Mouse (Mus musculus) cerebellum, adult 9-10 months (tissue): ENCODE data around the gene Rnase4.

Source experiments
- DNase-seq: peaks from one replicate; pipeline ENCODE4 v3.0.0; 2022

Gene Rnase4

DNA sequence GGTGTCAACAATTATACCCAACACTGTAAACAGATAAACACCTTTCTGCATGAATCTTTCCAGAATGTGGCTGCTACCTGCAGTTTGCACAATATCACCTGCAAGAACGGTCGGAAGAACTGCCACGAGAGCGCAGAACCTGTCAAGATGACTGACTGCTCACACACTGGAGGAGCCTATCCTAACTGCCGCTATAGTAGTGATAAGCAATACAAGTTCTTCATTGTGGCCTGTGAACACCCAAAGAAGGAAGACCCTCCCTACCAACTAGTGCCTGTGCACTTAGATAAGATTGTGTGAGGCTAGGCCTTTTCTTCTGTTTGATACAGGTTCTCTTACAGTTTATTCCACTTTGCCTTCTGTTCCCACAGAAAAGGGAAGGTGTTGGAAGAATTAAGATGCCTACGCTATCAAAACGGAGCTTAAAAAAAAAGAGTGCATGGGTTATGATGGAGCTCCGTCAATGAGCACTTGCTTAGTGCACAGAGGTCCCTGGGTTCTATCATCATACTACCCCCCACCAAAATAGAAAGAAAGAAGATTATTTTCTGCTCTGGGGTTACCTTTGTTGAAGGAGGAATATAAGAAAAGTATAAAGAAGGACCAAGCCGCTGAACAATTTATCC is 39.6 kb downstream of the Rnase4 start:
- DNase-seq = no peak

DNA sequence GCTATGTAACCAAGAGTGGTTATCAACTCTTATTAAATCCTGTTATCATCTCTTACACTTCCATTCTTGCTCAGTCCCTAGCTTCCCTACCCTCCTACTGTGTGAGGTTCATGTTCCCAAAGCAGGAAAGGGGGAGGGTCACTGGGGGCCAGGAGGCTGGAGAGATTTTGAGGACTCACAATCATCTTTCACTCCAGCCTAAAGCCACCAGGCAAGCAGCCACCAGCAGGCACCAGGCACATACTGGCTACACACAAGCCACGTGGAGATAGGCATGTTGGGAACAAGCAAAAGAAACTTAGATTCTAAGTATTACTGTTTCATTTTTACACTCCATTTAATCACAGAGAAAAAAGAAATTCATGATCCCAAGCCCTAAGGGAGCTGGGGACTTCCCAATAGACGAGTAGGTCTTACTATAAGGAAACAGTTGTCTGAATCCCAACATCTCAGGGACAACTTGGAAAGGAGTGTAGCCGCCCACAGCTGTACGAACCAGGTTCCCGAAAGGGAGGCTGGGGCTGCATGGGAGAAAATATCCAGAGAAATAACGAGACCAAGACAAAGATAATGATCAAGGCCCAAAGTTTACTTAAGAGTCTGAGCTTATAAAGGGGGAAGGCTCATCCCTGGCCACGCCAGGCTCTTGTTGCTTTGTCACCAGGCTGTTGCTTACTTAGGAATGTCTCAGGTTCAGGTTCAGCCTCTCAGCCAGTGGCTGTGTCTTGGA is 40.4 kb downstream of the Rnase4 start:
- no peak for DNase-seq

DNA sequence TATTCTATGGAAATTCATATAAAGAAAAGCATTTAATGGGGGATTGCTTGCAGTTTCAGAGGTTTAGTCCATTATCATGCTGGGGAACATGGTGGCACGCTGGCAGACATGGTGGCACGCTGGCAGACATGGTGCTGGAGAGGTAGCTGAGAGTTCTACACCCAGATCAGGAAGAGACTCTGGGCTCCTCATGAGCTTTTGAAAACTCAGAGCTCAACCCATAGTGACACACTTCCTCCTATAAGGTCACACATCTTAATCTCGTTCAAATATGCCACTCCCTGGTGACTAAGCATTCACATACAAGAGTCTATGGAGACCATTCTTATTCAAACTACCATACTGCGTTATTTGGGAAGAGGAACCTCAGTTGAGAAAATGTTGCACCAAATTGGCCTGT is 41.5 kb downstream of the Rnase4 start:
- DNase-seq = no peak

- DNase-seq = no peak
These were observed 49.5 kb downstream of the Rnase4 start for GRCm38 (mm10) chr14:51140342-51140741.

DNA sequence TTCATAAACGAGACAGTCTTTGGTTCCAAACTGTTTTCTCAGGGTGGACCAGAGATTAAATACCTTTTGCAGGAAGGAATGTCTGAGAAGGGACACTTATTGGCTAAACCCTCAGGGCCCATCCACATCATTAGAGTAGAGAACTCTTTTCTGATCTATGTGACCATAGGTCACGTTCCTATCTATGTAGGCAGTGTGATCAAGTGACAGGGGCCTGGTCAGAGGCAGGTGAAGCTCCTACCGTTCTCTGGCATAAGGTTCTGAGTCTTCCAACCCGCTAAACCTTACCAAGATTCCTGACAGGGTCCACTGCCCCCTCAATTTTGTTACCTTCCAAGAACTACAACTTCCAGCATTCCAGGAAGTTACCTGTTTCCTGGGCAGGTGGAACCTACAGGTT is 51.2 kb downstream of the Rnase4 start:
- no peak for DNase-seq

- DNase-seq = no peak
These were observed 51.7 kb downstream of the Rnase4 start for GRCm38 (mm10) chr14:51142568-51142967.

- no peak for DNase-seq
These were observed 52.4 kb downstream of the Rnase4 start for GRCm38 (mm10) chr14:51143287-51143686.

GRCm38 (mm10) chr14:51143937-51144336 is 53.1 kb downstream of the Rnase4 start:
- no peak for DNase-seq

DNA sequence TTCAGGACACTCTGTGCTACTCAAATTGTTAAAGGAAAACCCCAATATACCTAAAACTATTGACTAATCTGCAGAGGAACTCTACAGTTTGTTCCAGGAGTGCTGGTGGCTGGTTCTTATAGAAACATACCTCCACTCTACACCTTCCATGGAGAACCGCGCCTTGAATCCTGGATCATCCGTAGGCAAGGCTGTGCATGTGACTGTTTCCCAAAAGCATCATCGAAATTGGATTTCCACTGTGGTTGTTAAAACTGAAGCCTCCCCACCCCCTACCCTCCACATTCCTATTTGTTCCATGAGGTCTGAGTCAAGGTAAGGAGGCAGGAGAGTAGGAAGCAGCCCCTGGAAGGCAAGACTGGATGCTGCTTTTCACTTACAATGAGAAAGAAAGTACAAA is 53.6 kb downstream of the Rnase4 start:
- no peak for DNase-seq

GRCm38 (mm10) chr14:51145521-51145920 is 54.6 kb downstream of the Rnase4 start:
- DNase-seq = no peak

GRCm38 (mm10) chr14:51146685-51147084 is 55.8 kb downstream of the Rnase4 start, which contains the start of gene Rnase1:
TSS of gene Rnase1 (minus strand) at chr14:51146785.
- no peak for DNase-seq

DNA sequence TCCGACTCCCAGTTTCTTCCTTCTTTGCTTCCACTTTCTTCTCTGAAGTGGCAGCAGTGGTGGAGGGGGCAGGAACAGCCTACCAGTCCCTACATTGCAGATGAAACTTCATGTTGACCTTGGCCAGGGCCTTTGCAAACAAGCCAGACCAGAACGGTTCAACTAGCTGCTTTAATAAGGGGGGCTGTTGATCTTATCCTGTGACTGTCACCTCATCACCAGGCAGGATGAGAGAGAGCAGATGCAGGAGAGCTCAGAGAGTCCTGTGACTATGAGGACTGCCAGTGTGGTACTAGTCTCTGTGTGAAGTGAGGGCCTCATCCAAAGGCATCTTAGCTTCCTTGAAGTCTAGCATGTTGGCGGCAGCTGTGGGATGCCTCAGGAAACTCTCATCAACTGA is 57.1 kb downstream of the Rnase4 start:
- DNase-seq = no peak

- no peak for DNase-seq
These were observed 58.3 kb downstream of the Rnase4 start for GRCm38 (mm10) chr14:51149164-51149563.

DNA sequence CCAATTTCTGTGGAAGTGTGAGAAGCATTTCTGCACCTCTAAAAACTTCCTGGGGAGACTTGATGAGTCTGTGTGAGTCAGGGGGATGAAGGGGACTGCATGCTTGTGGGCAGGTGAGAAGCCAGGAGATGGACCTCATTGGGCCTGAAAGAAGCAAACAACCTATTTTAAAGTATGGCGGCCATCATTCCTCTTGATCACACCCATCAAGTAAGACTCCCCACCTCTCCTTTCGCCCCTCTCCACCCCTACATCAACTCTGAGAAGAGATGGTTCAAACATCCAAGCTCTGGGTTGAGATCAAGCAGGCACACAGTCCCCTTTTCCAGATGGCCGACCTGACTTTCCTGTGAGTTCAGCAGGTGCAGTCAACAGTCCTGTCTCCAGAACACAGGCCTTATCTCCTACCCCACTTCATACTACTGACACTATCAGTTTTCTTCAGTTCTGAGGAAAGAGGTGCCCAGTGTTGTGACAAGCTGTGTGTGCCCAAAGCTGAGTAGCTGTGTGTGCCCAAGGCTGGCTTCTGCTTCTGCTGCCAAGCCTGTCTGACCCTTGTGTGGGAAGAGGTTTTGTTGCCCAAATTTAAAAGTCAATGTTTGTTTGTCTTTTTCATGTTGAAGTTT is 59.4 kb downstream of the Rnase4 start:
- no peak for DNase-seq

- DNase-seq = no peak
These were observed 61.5 kb downstream of the Rnase4 start for GRCm38 (mm10) chr14:51152249-51152870.
